Mouse (Mus musculus) Patski (cell line): ENCODE results near the gene Cdh22. TPM values are rescaled to one million over a fixed set of nuclear protein-coding genes. Genes with fewer than 3 reads are reported as not detected.

ENCODE experiments used
- ATAC-seq: fragments of 100-300 bp; one replicate; pipeline ENCODE4 v1.8.0; 2021
- CTCF ChIA-PET: fragments of 350-600 bp; sonication (Branson Sonifier 250); formaldehyde crosslinking; loops from one replicate; lab custom pipeline; 2022; ENCODE audit warnings: inconsistent platforms; lab: Charles Lee
- POLR2A ChIA-PET: fragments of 350-600 bp; sonication (Branson Sonifier 250); formaldehyde crosslinking; loops from one replicate; lab custom pipeline; 2022; ENCODE audit warnings: antibody characterized with exemption, inconsistent platforms; lab: Charles Lee
- DNase-seq: peaks from one replicate; pipeline ENCODE4 v3.0.0-alpha.2; 2011; ENCODE audit warnings: low read depth, low spot score
- H3K27me3 ChIP-seq: fragments of 371-371 bp; one replicate; pipeline ENCODE4 v1.5.1; 2021
- CTCF ChIP-seq: fragments of 100-300 bp; IDR thresholded peaks from one replicate; pipeline ENCODE4 v1.5.1; 2021
- in situ Hi-C: fragments of 300-500 bp; cut with MboI; formaldehyde crosslinking; loops from 3 replicates; pipeline ENCODE4 v1.11.1; 2018; ENCODE audit warnings: low pct_unique_long_range_greater_than_20kb, mixed read lengths
- polyA plus RNA-seq: library from polyadenylated mRNA; unstranded; gene quantifications from one replicate; pipeline ENCODE4 v1.2.3, GENCODE M21; 2021

The Cdh22 gene
- polyA plus RNA-seq, 1 experiment from 2014 or later: not detected

GRCm38 (mm10) chr2:165184015-165184633 is 50.5 kb downstream of the Cdh22 start:
- POLR2A ChIA-PET: no interaction called here
- in situ Hi-C loops: no loop called here
- DNase-seq: no peak
- H3K27me3 ChIP-seq: peaks cover 30% of the 10 kb centered on the region
- TF ChIP-seq CTCF: no peak
- ATAC-seq: no peak
- CTCF ChIA-PET: no interaction called here

GRCm38 (mm10) chr2:165182085-165182976 is 52.3 kb downstream of the Cdh22 start:
- DNase-seq: no peak
- no peak for TF ChIP-seq CTCF
- ATAC-seq: no peak
- H3K27me3 ChIP-seq: peaks cover 35% of the 10 kb centered on the region
- in situ Hi-C loops: no loop called here
- CTCF ChIA-PET: no interaction called here
- POLR2A ChIA-PET: no interaction called here

- no peak for TF ChIP-seq CTCF
- H3K27me3 ChIP-seq: peaks cover 53% of the 10 kb centered on the region
- in situ Hi-C loops: no loop called here
- ATAC-seq (no peak), DNase-seq (no peak)
- POLR2A ChIA-PET: no interaction called here
- CTCF ChIA-PET: no interaction called here
These were observed 55.4 kb downstream of the Cdh22 start for GRCm38 (mm10) chr2:165179231-165179630.

GRCm38 (mm10) chr2:165176965-165177364 is 57.7 kb downstream of the Cdh22 start:
- ATAC-seq: no peak
- POLR2A ChIA-PET: no interaction called here
- no peak for DNase-seq
- no peak for TF ChIP-seq CTCF
- in situ Hi-C loops: no loop called here
- CTCF ChIA-PET: no interaction called here
- H3K27me3 ChIP-seq: peaks cover 61% of the 10 kb centered on the region

- no peak for DNase-seq
- no peak for ATAC-seq
- no peak for TF ChIP-seq CTCF
- H3K27me3 ChIP-seq: peaks cover 53% of the 10 kb centered on the region
- POLR2A ChIA-PET: no interaction called here
- in situ Hi-C loops: no loop called here
- CTCF ChIA-PET: no interaction called here
These were observed 67.8 kb downstream of the Cdh22 start for GRCm38 (mm10) chr2:165166664-165167435.

- in situ Hi-C loops: no loop called here
- TF ChIP-seq CTCF: no peak
- CTCF ChIA-PET: no interaction called here
- POLR2A ChIA-PET: no interaction called here
- H3K27me3 ChIP-seq: peaks cover 34% of the 10 kb centered on the region
- ATAC-seq (no peak), DNase-seq (no peak)
These were observed 72.4 kb downstream of the Cdh22 start for GRCm38 (mm10) chr2:165162221-165162620.

- ChIA-PET POLR2A (no interaction called here), CTCF (no interaction called here)
- H3K27me3 ChIP-seq: peaks cover 33% of the 10 kb centered on the region
- DNase-seq (no peak), ATAC-seq (no peak)
- in situ Hi-C loops: no loop called here
- TF ChIP-seq CTCF: no peak
These were observed 74.2 kb downstream of the Cdh22 start for GRCm38 (mm10) chr2:165160466-165160865.

GRCm38 (mm10) chr2:165159055-165159688 is 75.5 kb downstream of the Cdh22 start:
- TF ChIP-seq CTCF: no peak
- DNase-seq (peak; percentile 24), ATAC-seq (peak; percentile 61)
- in situ Hi-C loops: no loop called here
- H3K27me3 ChIP-seq: peaks cover 28% of the 10 kb centered on the region
- CTCF ChIA-PET: no interaction called here
- POLR2A ChIA-PET: no interaction called here

- ATAC-seq (no peak), DNase-seq (no peak)
- ChIA-PET CTCF (no interaction called here), POLR2A (no interaction called here)
- in situ Hi-C loops: no loop called here
- no peak for TF ChIP-seq CTCF
- peaks cover 27% of the 10 kb centered on the region for H3K27me3 ChIP-seq
These were observed 76.3 kb downstream of the Cdh22 start for GRCm38 (mm10) chr2:165158317-165158716.

- CTCF ChIA-PET: no interaction called here
These were observed 76.8 kb downstream of the Cdh22 start for GRCm38 (mm10) chr2:165157900-165158299.

More at GRCm38 (mm10) chr2:165157900-165158299, 76.8 kb downstream of the Cdh22 start:
- no peak for TF ChIP-seq CTCF
- in situ Hi-C loops: no loop called here
- ATAC-seq (no peak), DNase-seq (no peak)
- H3K27me3 ChIP-seq: peaks cover 27% of the 10 kb centered on the region
- POLR2A ChIA-PET: no interaction called here
